Mouse (Mus musculus) spleen, postnatal 10 days (tissue): ENCODE data around the gene Sars2.
A peak's percentile ranks its signal among the peaks of the same experiment; 100 is the strongest.

Source experiments
- DNase-seq, 2 experiments: peaks; one replicate each; pipeline ENCODE4 v3.0.0; 2021 to 2022; ENCODE audit warnings: low spot score in 2 of 2

Sars2 gene

GRCm38 (mm10) chr7:28778825-28779224 lies 37.0 kb downstream of the Sars2 start:
- DNase-seq: peak in 1 of 2 experiments; percentile 14

GRCm38 (mm10) chr7:28780067-28780658 lies 38.4 kb downstream of the Sars2 start:
- peak; percentile 86 to 94 for DNase-seq

- peak in 1 of 2 experiments; percentile 40 for DNase-seq
Observed at GRCm38 (mm10) chr7:28780857-28781256, 39.1 kb downstream of the Sars2 start.

GRCm38 (mm10) chr7:28781261-28781663 lies 39.5 kb downstream of the Sars2 start:
- DNase-seq: peak in 1 of 2 experiments; percentile 71

GRCm38 (mm10) chr7:28785161-28785560 lies 43.4 kb downstream of the Sars2 start:
- DNase-seq: no peak

- peak in 1 of 2 experiments; percentile 28 for DNase-seq
Observed at GRCm38 (mm10) chr7:28787884-28788283, 46.1 kb downstream of the Sars2 start.

- peak; percentile 39 to 81 for DNase-seq
Observed at GRCm38 (mm10) chr7:28788307-28789195, 46.8 kb downstream of the Sars2 start, which contains the start of gene Rinl. Gene Rinl (plus strand): TSS chr7:28788969.

- no peak for DNase-seq
Observed at GRCm38 (mm10) chr7:28789235-28789634, 47.4 kb downstream of the Sars2 start.

- peak in 1 of 2 experiments; percentile 26 for DNase-seq
Observed at GRCm38 (mm10) chr7:28790066-28790806, 48.4 kb downstream of the Sars2 start.

- no peak for DNase-seq
Observed at GRCm38 (mm10) chr7:28791706-28792105, 49.9 kb downstream of the Sars2 start.

- DNase-seq: peak in 1 of 2 experiments; percentile 32
Observed at GRCm38 (mm10) chr7:28792391-28793185, 50.8 kb downstream of the Sars2 start.

GRCm38 (mm10) chr7:28793834-28794233 lies 52.0 kb downstream of the Sars2 start:
- DNase-seq: peak in 1 of 2 experiments; percentile 49

- no peak for DNase-seq
Observed at GRCm38 (mm10) chr7:28794496-28794895, 52.7 kb downstream of the Sars2 start.

- peak in 1 of 2 experiments; percentile 41 for DNase-seq
Observed at GRCm38 (mm10) chr7:28795832-28796231, 54.0 kb downstream of the Sars2 start.

GRCm38 (mm10) chr7:28796562-28796975 lies 54.8 kb downstream of the Sars2 start:
- DNase-seq: peak; percentile 75 to 86

- no peak for DNase-seq
Observed at GRCm38 (mm10) chr7:28799994-28800393, 58.2 kb downstream of the Sars2 start.

- DNase-seq: no peak
Observed at GRCm38 (mm10) chr7:28801451-28801850, 59.7 kb downstream of the Sars2 start.

- no peak for DNase-seq
Observed at GRCm38 (mm10) chr7:28801901-28802670, 60.3 kb downstream of the Sars2 start.

- peak in 1 of 2 experiments; percentile 31 for DNase-seq
Observed at GRCm38 (mm10) chr7:28802846-28803588, 61.2 kb downstream of the Sars2 start.
